Mouse (Mus musculus) adrenal gland (tissue): ENCODE measurements around the gene Dut.

ENCODE experiments used
- intact Hi-C: fragments of 180-260 bp; cut with DNase I; formaldehyde crosslinking; loops from one replicate; pipeline ENCODE4 v1.15.1; 2025
- long read RNA-seq, 2 experiments: library from polyadenylated mRNA; unstranded; transcript quantifications; one replicate each; pipeline ENCODE4 v2.0.0; 2020; ENCODE audit warnings: borderline replicate concordance in 1 of 2; ENCODE audit not compliant: insufficient replicate concordance in 1 of 2

Gene Dut
- long read RNA-seq, experiment 1, transcript Dut-201 (6 exons, 1,950 nt), result minor isoform, 9 of 29 reads
- long read RNA-seq, experiment 1, transcript Dut-202 (7 exons, 1,020 nt), result major isoform, 19 of 29 reads
- long read RNA-seq, experiment 1, partial matches to known transcripts, result 0 of 29 reads
- long read RNA-seq, experiment 1, other reads (novel, unspliced or antisense), result 1 of 29 reads
- long read RNA-seq, experiment 2, transcript Dut-202 (7 exons, 1,020 nt), result major isoform, 23 of 37 reads
- long read RNA-seq, experiment 2, transcript Dut-201 (6 exons, 1,950 nt), result minor isoform, 12 of 37 reads
- long read RNA-seq, experiment 2, partial matches to known transcripts, result 2 of 37 reads
- long read RNA-seq, experiment 2, other reads (novel, unspliced or antisense), result 0 of 37 reads

- intact Hi-C loops, result no loop called here
Observed at GRCm38 (mm10) chr2:125247108-125247961, at the start of gene Dut. Dut (plus strand) TSS chr2:125247190.

DNA sequence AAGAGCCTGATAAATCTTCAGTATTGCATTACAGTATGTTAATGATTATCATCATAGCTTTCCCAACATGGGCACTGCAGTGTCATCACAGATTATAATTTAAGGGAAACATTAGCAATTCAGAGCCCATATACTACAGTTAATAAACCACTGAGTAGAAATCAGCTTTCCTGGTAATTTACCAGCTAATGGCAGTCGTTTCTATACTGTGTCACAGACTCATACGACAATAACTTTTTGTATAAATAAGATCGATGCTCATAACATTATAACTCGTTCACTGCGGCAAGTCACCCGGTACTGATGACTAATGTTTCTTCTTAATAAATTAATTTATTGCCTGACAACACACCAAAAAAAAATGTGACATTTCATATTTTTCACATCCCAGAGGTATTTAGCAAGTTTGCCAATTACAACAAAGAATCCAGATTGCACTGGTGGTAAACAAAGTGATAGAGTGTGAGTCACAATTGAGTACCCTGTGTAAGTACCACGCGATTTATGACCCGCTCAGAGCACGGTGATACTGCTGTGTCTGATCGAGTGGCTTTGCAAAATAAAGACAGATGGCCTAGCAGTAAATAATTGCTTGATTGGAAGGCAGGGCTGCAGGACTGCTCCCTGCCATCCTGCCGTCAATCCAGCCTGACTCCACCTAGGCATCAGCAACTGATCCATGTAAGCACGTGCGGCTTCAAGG lies 37.9 kb upstream of the Dut start:
- intact Hi-C loops, result no loop called here

DNA sequence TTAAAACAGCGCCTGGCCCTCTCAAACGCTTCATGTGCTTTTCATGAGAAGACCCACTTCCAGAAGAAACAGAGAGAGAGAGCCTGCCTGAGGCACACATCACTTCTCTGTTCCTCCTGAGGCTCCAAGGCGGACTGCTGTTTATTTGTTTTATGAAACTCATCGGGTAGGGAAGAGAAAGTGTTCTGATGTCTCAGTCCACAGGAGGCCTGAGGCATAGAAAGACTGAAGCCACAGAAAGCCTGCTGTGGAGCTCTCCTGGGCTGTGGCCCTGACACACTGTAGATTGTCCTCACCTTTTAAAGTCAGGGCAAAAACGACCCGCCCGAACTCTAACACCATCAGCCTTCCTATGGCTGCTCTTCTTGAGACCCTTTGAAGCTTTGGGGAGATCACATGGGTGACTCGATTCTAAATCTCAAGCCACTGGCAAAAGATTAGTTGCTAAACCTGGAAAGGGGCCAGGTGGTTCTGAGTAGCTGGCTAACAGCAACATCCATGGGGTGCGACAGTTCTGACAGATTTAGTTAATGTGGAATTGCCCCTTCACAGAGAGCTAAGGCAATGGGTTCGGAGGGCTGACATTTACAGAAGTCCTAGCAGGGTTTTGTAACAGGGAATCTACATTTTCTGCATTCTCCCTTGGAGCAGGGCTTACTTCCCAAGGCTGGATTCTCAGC lies 35.0 kb upstream of the Dut start:
- intact Hi-C loops, result loop anchor here (5.0 to 10.0 kb wide), 2 partner anchors 1115 to 1897 kb away; no protein-coding TSS in a partner anchor

DNA sequence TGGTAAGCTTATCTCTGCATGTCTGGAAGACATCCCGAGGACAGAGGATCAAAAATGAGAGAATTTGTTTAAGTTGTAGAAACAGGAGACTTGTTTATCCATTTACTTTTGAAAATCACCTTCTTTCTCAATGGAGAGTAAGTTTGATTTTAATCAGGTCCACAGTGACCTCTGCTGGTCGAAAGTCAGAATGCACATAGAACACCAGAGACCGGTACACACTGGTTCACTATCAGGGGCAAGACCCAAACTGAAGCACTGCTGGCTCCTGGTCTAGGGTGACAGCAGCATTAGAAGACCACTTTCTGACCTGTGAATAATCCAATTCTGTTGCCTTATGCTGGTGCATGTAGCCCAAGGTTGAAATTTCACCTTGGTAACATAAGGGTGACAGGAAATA lies 32.4 kb upstream of the Dut start:
- intact Hi-C loops, result loop anchor here (5.0 to 10.0 kb wide), 2 partner anchors 1117 to 1900 kb away; no protein-coding TSS in a partner anchor

DNA sequence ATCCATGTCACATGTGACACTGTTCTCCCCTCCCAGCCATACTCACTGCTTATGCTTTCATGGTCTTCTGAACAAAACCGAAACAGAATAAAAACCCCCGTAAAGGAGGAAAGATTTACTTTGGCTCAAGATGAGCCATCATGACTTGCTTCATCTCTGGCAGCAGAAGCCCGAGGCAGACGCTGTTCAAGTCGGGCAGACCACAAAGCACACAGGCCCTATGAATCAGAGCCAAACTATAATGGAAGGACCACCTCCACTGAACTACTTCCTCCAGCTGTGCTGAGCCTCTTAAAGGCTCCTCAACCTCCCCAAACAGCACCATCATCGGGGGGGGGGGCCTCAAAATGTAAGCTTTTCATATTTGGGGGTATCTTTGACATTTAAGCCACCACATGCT lies 29.7 kb upstream of the Dut start:
- intact Hi-C loops, result loop anchor here (10.0 kb wide), 1 partner anchor 1902 kb away; no protein-coding TSS in a partner anchor

GRCm38 (mm10) chr2:125218566-125218965 lies 28.4 kb upstream of the Dut start:
- intact Hi-C loops, result loop anchor here (10.0 kb wide), 1 partner anchor 1904 kb away; no protein-coding TSS in a partner anchor

GRCm38 (mm10) chr2:125219268-125219667 lies 27.7 kb upstream of the Dut start:
- intact Hi-C loops, result loop anchor here (10.0 kb wide), 1 partner anchor 1904 kb away; no protein-coding TSS in a partner anchor

- intact Hi-C loops, result no loop called here
Observed at GRCm38 (mm10) chr2:125221673-125222072, 25.3 kb upstream of the Dut start.

DNA sequence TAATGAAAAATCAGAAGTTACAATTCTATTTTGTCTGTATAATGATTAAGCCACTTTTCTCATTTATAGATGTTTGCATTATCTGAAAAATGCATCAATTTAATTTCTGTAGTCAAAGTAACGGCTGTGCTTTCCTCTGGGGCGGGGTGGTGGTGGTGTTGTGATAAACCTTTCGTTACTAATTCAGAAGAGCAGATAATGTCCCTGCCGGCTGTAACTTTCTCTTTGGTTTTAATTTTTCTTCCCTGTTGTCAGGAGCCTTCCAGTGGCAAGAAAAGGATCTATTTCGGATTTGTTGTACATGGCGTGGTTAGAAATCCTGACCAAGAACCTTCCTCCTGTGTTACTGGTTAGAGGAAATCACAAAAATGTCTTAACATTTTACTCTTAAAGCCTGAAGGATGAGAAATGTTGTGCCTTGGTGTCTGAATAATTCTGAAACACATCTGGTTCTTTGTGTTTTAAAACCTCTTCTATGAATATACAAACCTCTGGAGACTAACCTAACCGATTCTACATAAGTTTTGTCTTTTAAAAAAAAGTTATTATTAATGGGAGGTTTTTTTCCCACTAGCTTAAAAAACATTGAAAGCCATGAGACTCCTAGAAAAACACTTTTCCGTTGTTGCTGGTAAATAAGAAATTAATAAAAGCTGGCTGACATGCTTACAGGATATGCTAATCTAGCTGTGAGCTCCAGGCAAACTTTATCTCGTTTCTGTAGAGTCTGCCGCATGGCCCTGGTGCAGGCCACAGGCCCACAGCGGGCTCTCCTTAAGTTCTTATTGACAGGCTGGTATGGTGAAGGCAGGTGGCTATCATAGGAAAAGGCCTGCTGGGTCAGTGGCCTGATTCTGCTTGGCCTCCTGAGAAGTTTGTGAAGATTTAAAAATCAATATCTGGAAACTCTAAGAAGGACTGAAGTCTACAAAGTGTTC lies 18.2 kb upstream of the Dut start:
- intact Hi-C loops, result no loop called here

DNA sequence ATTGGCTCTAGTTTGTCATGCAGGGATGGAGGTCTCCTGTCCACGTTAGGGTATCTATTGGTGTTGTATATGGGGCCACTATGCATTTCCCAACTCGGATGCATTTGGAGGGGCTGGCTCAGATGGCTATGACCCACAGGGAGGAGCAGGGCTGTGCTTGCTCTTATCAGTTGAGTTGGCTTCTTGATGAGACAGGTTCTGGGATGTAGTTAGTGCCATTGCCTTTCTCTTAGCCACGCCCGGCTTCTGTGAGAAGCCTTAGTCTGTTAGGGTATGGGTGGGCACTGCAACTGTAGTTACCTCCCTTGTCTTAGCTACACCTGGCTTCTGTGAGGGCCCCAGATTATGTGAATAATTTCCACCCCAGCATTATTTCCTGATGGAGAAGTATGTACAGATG lies 14.8 kb upstream of the Dut start:
- intact Hi-C loops, result no loop called here

GRCm38 (mm10) chr2:125233537-125233936 lies 13.5 kb upstream of the Dut start:
- intact Hi-C loops, result no loop called here

DNA sequence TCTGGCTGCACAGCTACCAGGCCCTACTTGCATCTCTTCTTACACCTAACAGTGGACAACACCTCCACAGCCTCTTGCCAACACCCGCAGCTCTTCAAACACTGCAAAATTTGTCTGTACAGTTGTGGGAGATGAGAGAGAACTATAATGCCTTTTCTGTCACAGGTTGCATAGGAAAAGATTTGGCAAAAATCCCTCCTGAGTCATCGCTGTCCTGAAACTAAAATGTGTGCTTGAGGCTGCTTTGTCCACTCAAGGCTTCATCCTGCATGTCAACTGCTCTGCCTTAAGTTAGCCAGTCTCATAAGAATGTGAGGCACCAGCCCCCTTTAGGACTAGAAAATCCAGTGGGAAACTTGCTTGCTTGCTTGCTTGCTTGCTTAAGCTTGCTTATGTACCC lies 12.9 kb upstream of the Dut start:
- intact Hi-C loops, result no loop called here

GRCm38 (mm10) chr2:125245545-125246285 lies 1.3 kb upstream of the Dut start:
- intact Hi-C loops, result no loop called here

- intact Hi-C loops, result no loop called here
Observed at GRCm38 (mm10) chr2:125246669-125247068, 321 bp upstream of the Dut start.

DNA sequence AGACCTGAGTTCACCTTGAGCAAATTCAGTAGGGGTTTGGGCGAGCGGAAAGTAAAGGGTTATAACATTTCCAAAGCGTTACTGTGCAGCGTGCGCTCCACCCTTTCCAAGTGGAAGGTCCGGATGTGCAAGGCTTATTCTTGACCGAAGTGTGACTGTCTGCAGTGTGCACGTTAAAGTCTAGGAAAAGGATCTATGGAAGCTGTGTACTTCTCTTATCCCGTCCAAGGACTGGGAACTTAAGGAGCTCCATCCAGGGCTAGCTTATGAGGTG lies 909 bp downstream of the Dut start:
- intact Hi-C loops, result no loop called here

DNA sequence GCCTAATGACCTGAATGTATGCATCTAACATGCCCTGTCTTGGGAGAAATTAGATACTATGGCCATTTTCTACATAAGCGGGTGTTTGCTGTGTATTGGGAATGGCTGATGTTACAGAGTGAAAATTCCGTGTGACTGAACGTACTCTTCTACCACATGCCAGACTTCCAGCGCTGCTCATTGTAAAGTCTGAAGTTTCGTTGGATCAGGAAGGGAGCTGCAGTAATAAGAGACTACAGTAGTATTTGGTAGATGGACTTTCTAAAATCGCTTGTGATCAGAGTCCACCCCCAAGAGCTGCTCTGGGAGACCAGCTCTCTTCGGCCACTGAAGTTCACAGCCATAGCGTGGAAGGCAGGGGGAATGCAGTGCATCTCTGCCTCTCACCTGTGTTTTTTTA lies 1.3 kb downstream of the Dut start:
- intact Hi-C loops, result no loop called here

DNA sequence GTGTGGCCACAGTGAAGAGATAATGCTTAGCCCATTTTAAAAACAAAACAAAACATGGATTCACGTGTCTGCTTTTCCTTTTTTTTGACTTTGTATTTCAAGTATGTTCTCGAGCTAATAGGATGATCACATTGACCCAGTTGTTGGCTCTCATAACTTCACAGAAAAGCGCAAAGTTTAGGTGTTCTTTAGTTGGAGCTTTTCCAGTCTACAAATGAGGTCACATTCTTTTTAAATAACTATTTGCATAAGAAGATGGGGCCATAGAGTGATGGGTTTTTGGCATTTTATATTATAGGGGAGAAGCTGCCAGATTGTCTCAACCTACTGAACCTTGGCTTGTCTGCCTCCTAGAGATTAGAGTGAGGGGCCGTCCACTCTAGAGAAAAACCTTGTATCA lies 2.3 kb downstream of the Dut start:
- intact Hi-C loops, result no loop called here

GRCm38 (mm10) chr2:125249874-125250273 lies 2.9 kb downstream of the Dut start:
- intact Hi-C loops, result no loop called here

DNA sequence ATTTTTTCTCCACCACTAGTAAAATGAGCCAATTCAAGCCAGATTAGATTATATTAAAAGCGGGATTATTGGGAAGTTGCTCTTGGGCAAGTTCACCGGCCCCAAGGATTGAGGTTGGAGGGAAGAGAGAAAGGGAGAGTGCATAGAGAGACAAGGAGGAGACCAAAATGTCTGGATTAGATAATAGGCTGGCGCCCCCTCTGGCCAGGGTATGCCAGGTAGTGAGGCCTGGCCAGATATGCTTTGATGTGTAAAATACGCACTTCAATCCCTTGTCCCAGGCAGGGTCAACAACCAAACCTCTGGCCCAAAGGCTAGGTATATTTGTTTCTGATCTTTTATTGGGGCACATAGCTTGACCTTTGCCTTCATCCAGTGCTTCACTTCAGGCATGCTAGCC lies 4.8 kb downstream of the Dut start:
- intact Hi-C loops, result no loop called here
